Mouse (Mus musculus) cerebellum, adult 2 months (tissue): ENCODE data around the gene Rmnd1.

Experiments used
- CTCF ChIP-seq: fragments of 200-500 bp; IDR thresholded peaks from 2 replicates; pipeline ENCODE4 v1.5.1; 2011; ENCODE audit warnings: low read depth, mild to moderate bottlenecking, control low read depth, low read length, moderate library complexity, borderline replicate concordance; ENCODE audit not compliant: insufficient read depth
- POLR2A ChIP-seq: fragments of 200-500 bp; IDR thresholded peaks from 2 replicates; pipeline ENCODE4 v1.6.1; 2011; ENCODE audit warnings: low read length, control low read depth, borderline replicate concordance; ENCODE audit not compliant: insufficient read depth

DNA sequence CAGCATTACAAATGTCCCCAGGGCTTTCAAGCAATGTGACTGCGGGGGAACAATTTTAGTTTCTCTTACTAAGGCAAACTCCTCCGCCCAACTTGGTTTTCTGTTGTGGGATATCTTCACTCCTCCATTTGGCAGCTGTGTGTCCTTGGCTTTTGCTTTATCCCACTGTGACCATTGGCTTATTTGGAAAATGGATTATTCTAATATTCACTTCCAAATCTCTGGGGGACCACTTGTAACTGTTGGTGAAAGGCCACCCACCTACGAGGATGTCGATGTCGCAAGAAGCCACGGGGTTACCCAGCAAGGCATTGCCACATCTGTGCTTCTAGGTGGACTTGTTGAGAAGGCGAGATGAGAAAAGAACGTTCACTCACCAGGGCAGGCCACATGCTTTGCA lies 49.5 kb upstream of the Rmnd1 start:
- TF ChIP-seq POLR2A, result no peak
- TF ChIP-seq CTCF, result no peak
